Mouse (Mus musculus): ENCODE measurements at regions not wholly inside any gene's neighbourhood (a gene's known extent, or its start where the extent isn't known, plus 50 kb on each side); places are given as distances from the start of the nearest gene placed in this dataset.
"Not testable (repeated sequence)": the region's sequence is repeated elsewhere in the genome, so short reads cannot be mapped to it uniquely, and the experiment has no call there.

GRCm38 (mm10) chrX:50614874-50615273 lies 186.6 kb upstream of the Olfr1324 start:
- peak; percentile 49; the same call in 1 of the 2 replicates for TF ChIP-seq CTCF (IDR thresholded peaks at IDR 0.05; ENCODE audit: borderline replicate concordance, extremely low read depth, insufficient read depth, insufficient read length)
- not testable (repeated sequence) for TF ChIP-seq POLR2A (IDR thresholded peaks at IDR 0.05; ENCODE audit: borderline replicate concordance, extremely low read depth, insufficient read depth, insufficient read length, poor library complexity, severe bottlenecking)
